9 mouse cellular contexts compared by ENCODE assay signal in the genomic region with DNA sequence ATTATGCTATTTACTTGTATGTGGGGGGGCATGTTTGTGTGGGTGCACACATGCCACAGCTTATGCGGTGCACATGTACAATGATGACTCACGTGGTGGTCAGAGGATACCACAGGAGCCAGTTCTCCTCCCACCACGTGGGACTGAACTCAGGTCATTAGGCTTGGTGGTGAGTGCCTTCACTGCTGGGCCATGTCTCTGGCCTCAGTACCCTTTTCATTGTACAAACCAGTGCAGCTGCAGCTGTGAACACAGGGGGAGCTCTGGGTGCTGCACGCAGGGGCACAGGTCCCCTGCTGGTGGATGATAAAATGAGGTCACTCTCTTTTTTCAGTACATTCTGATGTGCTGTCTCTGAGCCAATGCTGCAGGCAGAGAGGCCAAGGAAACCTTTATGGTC. TPM values are rescaled to one million over a fixed set of nuclear protein-coding genes. Genes with fewer than 3 reads are reported as not detected.
DNase-seq lines count a peak whose midpoint lies in the region; ATAC-seq and TF ChIP-seq lines count a peak whose summit lies in the region.
"Had no signal": no experiment of that assay in that cellular context is flagged by ENCODE, and none has a peak within 500 bp of the region (broad histone marks: within the 10 kb centered on the region; RNA-seq: fewer than 3 reads in every experiment).

No protein-coding gene starts in this region.

- peak; percentile 43; the same call in 1 of the 2 replicates for ATAC-seq in kidney, postnatal 0 days (replicated peaks; ENCODE audit: low FRiP score, low read depth)
- no peak for ATAC-seq in embryonic facial prominence, embryonic 14.5 days (ENCODE audit: low read depth)

- no peak for TF ChIP-seq RAD21 in MEL (IDR thresholded peaks at IDR 0.05; ENCODE audit: low read depth, low read length)

- WGBS in kidney, postnatal 0 days: 48% methylated on average over 4 of the region's 4 CpGs
- 62% methylated on average over 4 of the region's 4 CpGs for WGBS in embryonic facial prominence, embryonic 14.5 days

- peak; percentile 65 for DNase-seq in kidney, postnatal 0 days (ENCODE audit: low spot score)
- no peak for DNase-seq in kidney, adult 8-10 months
- DNase-seq in MEL (ENCODE audit: low read depth, low spot score): no peak
- DNase-seq in embryonic facial prominence, embryonic 14.5 days (ENCODE audit: low spot score): peak; percentile 38
- peak; percentile 66 for DNase-seq in retina, postnatal 1 day
- DNase-seq in adrenal gland, postnatal 4 days (ENCODE audit: low spot score in 2 of 2): no peak
- no peak for DNase-seq in left cerebral cortex, postnatal 14 days (ENCODE audit: low spot score in 2 of 2)
- no peak for DNase-seq in adrenal gland, adult 8-10 months

- H3K27me3 ChIP-seq in kidney, postnatal 0 days (ENCODE audit: insufficient read depth, low read length): no peaks in the 10 kb centered on the region
- no peaks in the 10 kb centered on the region for H3K27me3 ChIP-seq in MEL (ENCODE audit: control insufficient read depth in 1 of 2, insufficient read depth in 2 of 2, low read length in 2 of 2)
- H3K27me3 ChIP-seq in embryonic facial prominence, embryonic 14.5 days (replicated peaks; ENCODE audit: control insufficient read depth, insufficient read depth, low read length): no peaks in the 10 kb centered on the region
- H3K27me3 ChIP-seq: kidney, embryonic 15.5 days had no signal

- peaks cover 6% of the 10 kb centered on the region; the same call in 1 of the 2 replicates for H3K4me1 ChIP-seq in kidney, postnatal 0 days (replicated peaks; ENCODE audit: insufficient read depth, low read length)
- H3K4me1 ChIP-seq in MEL (ENCODE audit: control insufficient read depth in 1 of 2, insufficient read depth in 2 of 2, low read length in 2 of 2): no peaks in the 10 kb centered on the region
- peaks cover 25% of the 10 kb centered on the region for H3K4me1 ChIP-seq in embryonic facial prominence, embryonic 14.5 days (ENCODE audit: control insufficient read depth, insufficient read depth, low read length)

- no peak overlapping the region for H3K4me2 ChIP-seq in kidney, postnatal 0 days (ENCODE audit: low read length)
- H3K4me2 ChIP-seq in embryonic facial prominence, embryonic 14.5 days (ENCODE audit: low read depth, low read length): no peak overlapping the region
- H3K4me2 ChIP-seq: kidney, embryonic 15.5 days had no signal

- intact Hi-C loops in left cerebral cortex, postnatal 14 days (cut with DNase I): no loop called here

- TF ChIP-seq CTCF in kidney, postnatal 0 days (IDR thresholded peaks at IDR 0.05; ENCODE audit: low read depth): peak; percentile 73
- TF ChIP-seq CTCF in MEL (IDR thresholded peaks at IDR 0.05 in 2 of 3, conservative IDR thresholded peaks at IDR 0.05 in 1 of 3; ENCODE audit: control insufficient read depth in 1 of 3, insufficient read depth in 1 of 3, low read depth in 2 of 3, low read length in 3 of 3, poor library complexity in 1 of 3, severe bottlenecking in 1 of 3): peak; percentile 5 to 40 (median 7); a peak in 2 of 6 replicates

- no peak for TF ChIP-seq EP300 in MEL (IDR thresholded peaks at IDR 0.05; ENCODE audit: low read depth in 1 of 2, low read length in 2 of 2)

- no peak overlapping the region for H3K27ac ChIP-seq in kidney, postnatal 0 days
- H3K27ac ChIP-seq in MEL (ENCODE audit: control insufficient read depth, low read depth, low read length): no peak overlapping the region
- H3K27ac ChIP-seq in embryonic facial prominence, embryonic 14.5 days (replicated peaks; ENCODE audit: low read depth, low read length): no peak overlapping the region
- H3K27ac ChIP-seq: kidney, embryonic 15.5 days had no signal

- H3K9me3 ChIP-seq in kidney, postnatal 0 days (replicated peaks; ENCODE audit: low read length): no peaks in the 10 kb centered on the region
- no peaks in the 10 kb centered on the region for H3K9me3 ChIP-seq in MEL (replicated peaks; ENCODE audit: insufficient read depth, low read length)
- no peaks in the 10 kb centered on the region for H3K9me3 ChIP-seq in embryonic facial prominence, embryonic 14.5 days (ENCODE audit: control insufficient read depth, low read length)
- H3K9me3 ChIP-seq: kidney, embryonic 15.5 days had no signal

- no peak for TF ChIP-seq POLR2A in MEL (IDR thresholded peaks at IDR 0.05; ENCODE audit: control insufficient read depth in 1 of 2, insufficient read depth in 1 of 2, low read depth in 1 of 2, low read length in 2 of 2, poor library complexity in 1 of 2)

- no peak overlapping the region for H3K9ac ChIP-seq in kidney, postnatal 0 days (ENCODE audit: low read depth, low read length)
- no peak overlapping the region for H3K9ac ChIP-seq in MEL (ENCODE audit: control insufficient read depth, low read depth, low read length, poor library complexity, severe bottlenecking)
- no peak overlapping the region for H3K9ac ChIP-seq in embryonic facial prominence, embryonic 14.5 days (ENCODE audit: low read depth, low read length)
- H3K9ac ChIP-seq: kidney, embryonic 15.5 days had no signal

- no peak overlapping the region for H3K4me3 ChIP-seq in kidney, postnatal 0 days (replicated peaks; ENCODE audit: low read depth, low read length)
- H3K4me3 ChIP-seq in MEL (ENCODE audit: control insufficient read depth in 1 of 2, insufficient read depth in 1 of 2, low read depth in 2 of 2, low read length in 2 of 2): no peak overlapping the region
- no peak overlapping the region for H3K4me3 ChIP-seq in embryonic facial prominence, embryonic 14.5 days (ENCODE audit: low read depth, low read length)
- H3K4me3 ChIP-seq: kidney, embryonic 15.5 days had no signal

- H3K36me3 ChIP-seq in kidney, postnatal 0 days (ENCODE audit: insufficient read depth, low read length): no peaks in the 10 kb centered on the region
- no peaks in the 10 kb centered on the region for H3K36me3 ChIP-seq in MEL (ENCODE audit: control insufficient read depth in 1 of 2, insufficient read depth in 2 of 2, low read length in 2 of 2)
- no peaks in the 10 kb centered on the region for H3K36me3 ChIP-seq in embryonic facial prominence, embryonic 14.5 days (ENCODE audit: control insufficient read depth, insufficient read depth, low read length)
- H3K36me3 ChIP-seq: kidney, embryonic 15.5 days had no signal

- no peaks in the 10 kb centered on the region for H3K79me2 ChIP-seq in MEL (ENCODE audit: control insufficient read depth, insufficient read depth, low read length, poor library complexity)

TF ChIP-seq in MEL, 35 proteins besides CTCF, POLR2A, EP300 and RAD21:
- TF ChIP-seq MXI1 (IDR thresholded peaks at IDR 0.05; ENCODE audit: low read depth, low read length) (no peak), USF2 (IDR thresholded peaks at IDR 0.05; ENCODE audit: borderline replicate concordance in 1 of 2, insufficient read depth in 1 of 2, low read depth in 1 of 2, low read length in 2 of 2) (no peak), TBP (IDR thresholded peaks at IDR 0.05; ENCODE audit: low read depth, low read length) (no peak), CHD2 (IDR thresholded peaks at IDR 0.05; ENCODE audit: low read length) (no peak), NELFE (IDR thresholded peaks at IDR 0.05; ENCODE audit: low read depth, low read length) (no peak), MEF2A (IDR thresholded peaks at IDR 0.05; ENCODE audit: extremely low read depth, insufficient replicate concordance, low read depth, low read length, poor library complexity, severe bottlenecking) (no peak)

RNA-seq across cellular contexts. Expression of gene Bfsp2, which starts 46.1 kb away (rescaled TPM):
- 0.61 and 0.96 TPM in 2 replicates for polyA plus RNA-seq in kidney, postnatal 0 days (2015; fragmentation: Nextera tagmentation; extraction: Ambion mirVana)
- total RNA-seq in MEL (2012; rRNA removed): 0.10 and 0.27 TPM in 2 replicates
- 1 to 10 TPM in 1 of 2 experiments, not detected in 1; 2.4 TPM for polyA plus RNA-seq in MEL (2012; ENCODE audit: insufficient read depth in 1 of 2, insufficient read length in 2 of 2, low read depth in 1 of 2, low replicate concordance in 2 of 2, missing spikeins in 1 of 2)
- 3.3 and 3.7 TPM in 2 replicates for polyA plus RNA-seq in embryonic facial prominence, embryonic 14.5 days (2014; fragmentation: Nextera tagmentation; extraction: Ambion mirVana)
- total RNA-seq in adrenal gland, postnatal 4 days (2021): not detected
- 1 to 10 TPM; 2.6 to 6.9 TPM for total RNA-seq in left cerebral cortex, postnatal 14 days (2021)
- total RNA-seq in adrenal gland, adult 8-10 months (2022): not detected

Comparison
In these comparisons a context has a peak if more than half of its experiments do, and no peak if none do; other contexts are left out.
1. DNase-seq: peak in kidney, postnatal 0 days (single experiment), embryonic facial prominence, embryonic 14.5 days (single experiment) and retina, postnatal 1 day (single experiment); none in kidney, adult 8-10 months (0 of 2), MEL (single experiment), adrenal gland, postnatal 4 days (0 of 2), left cerebral cortex, postnatal 14 days (0 of 2) and adrenal gland, adult 8-10 months (single experiment).